Mouse (Mus musculus): ENCODE measurements around the gene Suz12. TPM values are rescaled to one million over a fixed set of nuclear protein-coding genes. Genes with fewer than 3 reads are reported as not detected.
"Not testable (repeated sequence)": the region's sequence is repeated elsewhere in the genome, so short reads cannot be mapped to it uniquely, and the experiment has no call there.

Suz12 gene
- polyA plus RNA-seq, 1 experiment from 2014 or later = 23.7 TPM

GRCm38 (mm10) chr11:79994271-79994988, 1.5 kb downstream of the Suz12 start:
- Histone ChIP-seq H3K4me3 (peak overlapping the region; percentile 98), H3K4me1 (peaks cover 17% of the 10 kb centered on the region), H3K27ac (peak overlapping the region; percentile 99), H3K27me3 (ENCODE audit: poor library complexity, severe bottlenecking) (no peaks in the 10 kb centered on the region), H3K9me3 (no peaks in the 10 kb centered on the region), H3K36me3 (replicated peaks) (peaks cover 44% of the 10 kb centered on the region)
- 9% methylated on average over 7 of the region's 7 CpGs for WGBS
- no peak for DNase-seq (ENCODE audit: extremely low spot score, low spot score)

- not testable (repeated sequence) for H3K27me3 ChIP-seq (ENCODE audit: poor library complexity, severe bottlenecking); H3K4me1 ChIP-seq; H3K27ac ChIP-seq; H3K9me3 ChIP-seq; H3K4me3 ChIP-seq; DNase-seq (ENCODE audit: extremely low spot score, low spot score)
- H3K36me3 ChIP-seq (replicated peaks) = peaks cover 99% of the 10 kb centered on the region
- WGBS = 88% methylated on average over 5 of the region's 5 CpGs
Observed at GRCm38 (mm10) chr11:80016533-80016932, 23.6 kb downstream of the Suz12 start.

- Histone ChIP-seq H3K9me3 (no peaks in the 10 kb centered on the region), H3K4me3 (no peak overlapping the region), H3K27me3 (ENCODE audit: poor library complexity, severe bottlenecking) (no peaks in the 10 kb centered on the region), H3K4me1 (no peaks in the 10 kb centered on the region), H3K36me3 (replicated peaks) (peaks cover 99% of the 10 kb centered on the region), H3K27ac (no peak overlapping the region)
- WGBS = 96% methylated on average over 1 of the region's 1 CpGs
- DNase-seq (ENCODE audit: extremely low spot score, low spot score) = no peak
Observed at GRCm38 (mm10) chr11:80019792-80020191, 26.9 kb downstream of the Suz12 start.

- no peak for DNase-seq (ENCODE audit: extremely low spot score, low spot score)
- Histone ChIP-seq H3K4me3 (no peak overlapping the region), H3K4me1 (no peaks in the 10 kb centered on the region), H3K36me3 (replicated peaks) (peaks cover 99% of the 10 kb centered on the region), H3K27me3 (ENCODE audit: poor library complexity, severe bottlenecking) (no peaks in the 10 kb centered on the region), H3K9me3 (no peaks in the 10 kb centered on the region), H3K27ac (no peak overlapping the region)
- 86% methylated on average over 4 of the region's 4 CpGs for WGBS
Observed at GRCm38 (mm10) chr11:80021306-80021705, 28.4 kb downstream of the Suz12 start.

- Histone ChIP-seq H3K27me3 (ENCODE audit: poor library complexity, severe bottlenecking) (no peaks in the 10 kb centered on the region), H3K27ac (no peak overlapping the region), H3K4me3 (no peak overlapping the region), H3K4me1 (no peaks in the 10 kb centered on the region), H3K36me3 (replicated peaks) (peaks cover 35% of the 10 kb centered on the region), H3K9me3 (no peaks in the 10 kb centered on the region)
- whole genome bisulfite sequencing = 83% methylated on average over 8 of the region's 8 CpGs
- DNase-seq (ENCODE audit: extremely low spot score, low spot score) = no peak
Observed at GRCm38 (mm10) chr11:80037495-80037894, 44.6 kb downstream of the Suz12 start.

GRCm38 (mm10) chr11:80042615-80043418, 49.9 kb downstream of the Suz12 start:
- 62% methylated on average over 10 of the region's 10 CpGs for WGBS
- Histone ChIP-seq H3K36me3 (replicated peaks) (peaks cover 28% of the 10 kb centered on the region), H3K4me1 (no peaks in the 10 kb centered on the region), H3K27me3 (ENCODE audit: poor library complexity, severe bottlenecking) (no peaks in the 10 kb centered on the region), H3K27ac (no peak overlapping the region), H3K4me3 (no peak overlapping the region), H3K9me3 (no peaks in the 10 kb centered on the region)
- DNase-seq (ENCODE audit: extremely low spot score, low spot score) = peak; percentile 43

- no peak overlapping the region for H3K4me3 ChIP-seq
- no peak for DNase-seq (ENCODE audit: extremely low spot score, low spot score)
- WGBS = 87% methylated on average over 8 of the region's 8 CpGs
- no peak overlapping the region for H3K27ac ChIP-seq
- H3K36me3 ChIP-seq (replicated peaks) = peaks cover 34% of the 10 kb centered on the region
- no peaks in the 10 kb centered on the region for H3K9me3 ChIP-seq
- H3K27me3 ChIP-seq (ENCODE audit: poor library complexity, severe bottlenecking) = no peaks in the 10 kb centered on the region
- no peaks in the 10 kb centered on the region for H3K4me1 ChIP-seq
Observed at GRCm38 (mm10) chr11:80043419-80043817, 50.5 kb downstream of the Suz12 start.

- Histone ChIP-seq H3K27ac (no peak overlapping the region), H3K4me1 (no peaks in the 10 kb centered on the region), H3K36me3 (replicated peaks) (peaks cover 46% of the 10 kb centered on the region), H3K9me3 (no peaks in the 10 kb centered on the region), H3K4me3 (no peak overlapping the region), H3K27me3 (ENCODE audit: poor library complexity, severe bottlenecking) (no peaks in the 10 kb centered on the region)
- DNase-seq (ENCODE audit: extremely low spot score, low spot score) = no peak
- WGBS = 92% methylated on average over 7 of the region's 7 CpGs
Observed at GRCm38 (mm10) chr11:80046856-80047255, 54.0 kb downstream of the Suz12 start.

- Histone ChIP-seq H3K4me3 (no peak overlapping the region), H3K4me1 (no peaks in the 10 kb centered on the region), H3K36me3 (replicated peaks) (peaks cover 63% of the 10 kb centered on the region), H3K9me3 (no peaks in the 10 kb centered on the region), H3K27me3 (ENCODE audit: poor library complexity, severe bottlenecking) (no peaks in the 10 kb centered on the region), H3K27ac (no peak overlapping the region)
- DNase-seq (ENCODE audit: extremely low spot score, low spot score) = no peak
- 82% methylated on average over 2 of the region's 2 CpGs for WGBS
Observed at GRCm38 (mm10) chr11:80050088-80050487, 57.2 kb downstream of the Suz12 start.

GRCm38 (mm10) chr11:80052456-80052855, 59.5 kb downstream of the Suz12 start:
- H3K27me3 ChIP-seq (ENCODE audit: poor library complexity, severe bottlenecking) = no peaks in the 10 kb centered on the region
- H3K9me3 ChIP-seq = no peaks in the 10 kb centered on the region
- H3K36me3 ChIP-seq (replicated peaks) = peaks cover 75% of the 10 kb centered on the region
- WGBS = 77% methylated on average over 7 of the region's 7 CpGs
- no peak for DNase-seq (ENCODE audit: extremely low spot score, low spot score)
- no peaks in the 10 kb centered on the region for H3K4me1 ChIP-seq
- H3K4me3 ChIP-seq = no peak overlapping the region
- H3K27ac ChIP-seq = no peak overlapping the region

GRCm38 (mm10) chr11:80053171-80053570, 60.3 kb downstream of the Suz12 start:
- Histone ChIP-seq H3K4me3 (no peak overlapping the region), H3K9me3 (no peaks in the 10 kb centered on the region), H3K36me3 (replicated peaks) (peaks cover 75% of the 10 kb centered on the region), H3K27me3 (ENCODE audit: poor library complexity, severe bottlenecking) (no peaks in the 10 kb centered on the region), H3K27ac (no peak overlapping the region), H3K4me1 (no peaks in the 10 kb centered on the region)
- no peak for DNase-seq (ENCODE audit: extremely low spot score, low spot score)
- WGBS = 94% methylated on average over 5 of the region's 5 CpGs

- no peaks in the 10 kb centered on the region for H3K9me3 ChIP-seq
- no peak overlapping the region for H3K27ac ChIP-seq
- no peaks in the 10 kb centered on the region for H3K27me3 ChIP-seq (ENCODE audit: poor library complexity, severe bottlenecking)
- no peak for DNase-seq (ENCODE audit: extremely low spot score, low spot score)
- H3K36me3 ChIP-seq (replicated peaks) = peaks cover 80% of the 10 kb centered on the region
- no peak overlapping the region for H3K4me3 ChIP-seq
- no peaks in the 10 kb centered on the region for H3K4me1 ChIP-seq
- WGBS = 89% methylated on average over 4 of the region's 4 CpGs
Observed at GRCm38 (mm10) chr11:80054659-80055058, 61.8 kb downstream of the Suz12 start.

- no peaks in the 10 kb centered on the region for H3K4me1 ChIP-seq
- no peak overlapping the region for H3K27ac ChIP-seq
- WGBS = 95% methylated on average over 9 of the region's 9 CpGs
- no peak overlapping the region for H3K4me3 ChIP-seq
- H3K36me3 ChIP-seq (replicated peaks) = peaks cover 94% of the 10 kb centered on the region
- no peak for DNase-seq (ENCODE audit: extremely low spot score, low spot score)
- H3K27me3 ChIP-seq (ENCODE audit: poor library complexity, severe bottlenecking) = no peaks in the 10 kb centered on the region
- H3K9me3 ChIP-seq = no peaks in the 10 kb centered on the region
Observed at GRCm38 (mm10) chr11:80056141-80056540, 63.2 kb downstream of the Suz12 start.

All from forebrain, embryonic 10.5 days (tissue).